Mouse (Mus musculus) hindbrain, postnatal 0 days (tissue): ENCODE results near the gene Trim34b. TPM values are rescaled to one million over a fixed set of nuclear protein-coding genes. Genes with fewer than 3 reads are reported as not detected.

Source experiments
- ATAC-seq: fragments of 200-750 bp; cut with Nextera tagmentation; 2 replicates; pipeline ENCODE4 v1.8.0; 2017; ENCODE audit warnings: mild to moderate bottlenecking, moderate TSS enrichment, moderate library complexity
- DNase-seq: peaks from one replicate; pipeline ENCODE4 v3.0.0-alpha.2; 2015; ENCODE audit warnings: low spot score
- H3K27ac ChIP-seq: fragments of 300-500 bp; sonication (generic); 2 replicates; pipeline ENCODE4 v1.5.1; 2014; ENCODE audit warnings: mild to moderate bottlenecking
- H3K27me3 ChIP-seq: fragments of 300-500 bp; sonication (generic); 2 replicates; pipeline ENCODE4 v1.6.1; 2014; ENCODE audit warnings: low read length, mixed read lengths; ENCODE audit not compliant: insufficient read depth
- H3K36me3 ChIP-seq: fragments of 300-500 bp; sonication (generic); 2 replicates; pipeline ENCODE4 v1.6.1; 2014; ENCODE audit warnings: low read length, mixed read lengths; ENCODE audit not compliant: insufficient read depth
- H3K4me1 ChIP-seq: fragments of 300-500 bp; sonication (generic); 2 replicates; pipeline ENCODE4 v1.6.1; 2014; ENCODE audit warnings: antibody characterized with exemption, low read length, mixed read lengths; ENCODE audit not compliant: insufficient read depth
- H3K4me2 ChIP-seq: fragments of 300-500 bp; sonication (generic); 2 replicates; pipeline ENCODE4 v1.6.1; 2014; ENCODE audit warnings: low read depth, mild to moderate bottlenecking, low read length, moderate library complexity, mixed read lengths
- H3K4me3 ChIP-seq: fragments of 300-500 bp; sonication (generic); 2 replicates; pipeline ENCODE4 v1.5.1; 2014; ENCODE audit warnings: low read length
- H3K9ac ChIP-seq: fragments of 300-500 bp; sonication (generic); replicated peaks from 2 replicates; pipeline ENCODE4 v1.6.1; 2014; ENCODE audit warnings: mild to moderate bottlenecking, low read length, moderate library complexity, mixed read lengths
- H3K9me3 ChIP-seq: fragments of 300-500 bp; sonication (generic); 2 replicates; pipeline ENCODE4 v1.6.1; 2016; ENCODE audit warnings: low read length, mixed read lengths
- CTCF ChIP-seq: IDR thresholded peaks from 2 replicates; pipeline ENCODE4 v1.5.1; 2016; ENCODE audit warnings: antibody characterized with exemption, control low read depth, low read depth
- WGBS: fragments of 180-500 bp; shearing (Covaris S2); extraction: QIAGEN DNeasy Blood & Tissue Kit; methylation state at CpG from one replicate; pipeline ENCODE4 v1.1.7; 2014; 5-methylcytosine and 5-hydroxymethylcytosine counted together
- polyA plus RNA-seq: library from polyadenylated mRNA; unstranded; fragments of >200 nt; fragmentation: Nextera tagmentation; extraction: Ambion mirVana; gene quantifications from 2 replicates; pipeline ENCODE4 v1.2.1, GENCODE M21; 2015
- total RNA-seq: library from RNA; depleted of rRNA; stranded (reverse); fragments of >200 nt; gene quantifications from 2 replicates; pipeline ENCODE4 v1.2.3, GENCODE M21; 2014; rRNA removed

Trim34b gene
- total and polyA plus RNA-seq, 2 experiments from 2014 or later, result not detected

GRCm38 (mm10) chr7:104369736-104370414 lies 40.6 kb downstream of the Trim34b start, which contains the start of gene Trim30b:
Trim30b (minus strand) TSS chr7:104369884.
- Histone ChIP-seq H3K4me1 (no peaks in the 10 kb centered on the region), H3K4me2 (no peak within 1 kb of the TSS), H3K4me3 (no peak within 1 kb of the TSS), H3K36me3 (no peaks in the 10 kb centered on the region), H3K9ac (no peak within 1 kb of the TSS), H3K27me3 (no peaks in the 10 kb centered on the region), H3K9me3 (no peaks in the 10 kb centered on the region), H3K27ac (no peak within 1 kb of the TSS)
- DNase-seq (no peak), ATAC-seq (no peak)
- 68% methylated on average over 1 of the region's 1 CpGs for WGBS
- TF ChIP-seq CTCF, result no peak

Other genes with a start within 250 kb of the Trim34b start
- not detected in 2 replicates for gene Olfr645, start 244.0 kb upstream of the Trim34b start, total RNA-seq
- gene Olfr645, start 244.0 kb upstream of the Trim34b start, polyA plus RNA-seq, result not detected in 2 replicates
- gene Olfr646, start 224.6 kb upstream of the Trim34b start, total RNA-seq, result not detected in 2 replicates
- not detected in 2 replicates for gene Olfr646, start 224.6 kb upstream of the Trim34b start, polyA plus RNA-seq
- gene Ubqln5, start 199.6 kb upstream of the Trim34b start, total RNA-seq, result not detected in 2 replicates
- gene Ubqln5, start 199.6 kb upstream of the Trim34b start, polyA plus RNA-seq, result not detected in 2 replicates
- not detected in 2 replicates for gene Olfr643, start 192.1 kb upstream of the Trim34b start, total RNA-seq
- gene Olfr643, start 192.1 kb upstream of the Trim34b start, polyA plus RNA-seq, result not detected in 2 replicates
- not detected in 2 replicates for gene Ubqln3, start 186.2 kb upstream of the Trim34b start, total RNA-seq
- gene Ubqln3, start 186.2 kb upstream of the Trim34b start, polyA plus RNA-seq, result not detected in 2 replicates
- gene Ubqlnl, start 178.9 kb upstream of the Trim34b start, total RNA-seq, result not detected in 2 replicates
- not detected in 2 replicates for gene Ubqlnl, start 178.9 kb upstream of the Trim34b start, polyA plus RNA-seq
- not detected in 2 replicates for gene Olfm5, start 164.6 kb upstream of the Trim34b start, total RNA-seq
- gene Olfm5, start 164.6 kb upstream of the Trim34b start, polyA plus RNA-seq, result not detected in 2 replicates
- not detected in 2 replicates for gene Olfr648, start 146.1 kb upstream of the Trim34b start, total RNA-seq
- 0.37 and 0.40 TPM in 2 replicates for gene Olfr648, start 146.1 kb upstream of the Trim34b start, polyA plus RNA-seq
- gene Olfr649, start 133.5 kb upstream of the Trim34b start, total RNA-seq, result not detected in 2 replicates
- not detected in 2 replicates for gene Olfr649, start 133.5 kb upstream of the Trim34b start, polyA plus RNA-seq
- gene Trim6, start 110.7 kb upstream of the Trim34b start, total RNA-seq, result 0.29 and 0.37 TPM in 2 replicates
- gene Trim6, start 110.7 kb upstream of the Trim34b start, polyA plus RNA-seq, result 0.68 and 0.91 TPM in 2 replicates
- 1.3 and 1.9 TPM in 2 replicates for gene Trim34a, start 85.0 kb upstream of the Trim34b start, total RNA-seq
- 1.1 and 1.6 TPM in 2 replicates for gene Trim34a, start 85.0 kb upstream of the Trim34b start, polyA plus RNA-seq
- 0.16 TPM in 1 of 2 replicates, not detected in the other for gene Trim5, start 41.4 kb upstream of the Trim34b start, total RNA-seq
- 0.25 and 0.47 TPM in 2 replicates for gene Trim5, start 41.4 kb upstream of the Trim34b start, polyA plus RNA-seq
- 2.2 and 2.8 TPM in 2 replicates for gene Trim12a, start 14.0 kb upstream of the Trim34b start, total RNA-seq
- gene Trim12a, start 14.0 kb upstream of the Trim34b start, polyA plus RNA-seq, result 3.1 and 3.7 TPM in 2 replicates
- gene Trim12c, start 23.9 kb downstream of the Trim34b start, total RNA-seq, result 1.7 and 1.8 TPM in 2 replicates
- 0.61 and 0.83 TPM in 2 replicates for gene Trim12c, start 23.9 kb downstream of the Trim34b start, polyA plus RNA-seq
- 0.16 TPM in 1 of 2 replicates, not detected in the other for gene Trim30b, start 40.4 kb downstream of the Trim34b start, total RNA-seq
- not detected in 2 replicates for gene Trim30b, start 40.4 kb downstream of the Trim34b start, polyA plus RNA-seq
- 1.2 TPM in 1 of 2 replicates, not detected in the other for gene Trim30c, start 71.4 kb downstream of the Trim34b start, total RNA-seq
- gene Trim30c, start 71.4 kb downstream of the Trim34b start, polyA plus RNA-seq, result not detected in 2 replicates
- gene Trim30a, start 135.7 kb downstream of the Trim34b start, total RNA-seq, result 1.3 and 2.2 TPM in 2 replicates
- 0.89 and 0.97 TPM in 2 replicates for gene Trim30a, start 135.7 kb downstream of the Trim34b start, polyA plus RNA-seq
- 1.7 and 2.0 TPM in 2 replicates for gene Trim30d, start 178.4 kb downstream of the Trim34b start, total RNA-seq
- gene Trim30d, start 178.4 kb downstream of the Trim34b start, polyA plus RNA-seq, result 1.4 and 1.5 TPM in 2 replicates
- not detected in 2 replicates for gene Olfr651, start 220.7 kb downstream of the Trim34b start, total RNA-seq
- not detected in 2 replicates for gene Olfr651, start 220.7 kb downstream of the Trim34b start, polyA plus RNA-seq
- gene Olfr652, start 231.4 kb downstream of the Trim34b start, total RNA-seq, result not detected in 2 replicates
- gene Olfr652, start 231.4 kb downstream of the Trim34b start, polyA plus RNA-seq, result 0.05 and 0.09 TPM in 2 replicates
- not detected in 2 replicates for gene Olfr653, start 247.8 kb downstream of the Trim34b start, total RNA-seq
- gene Olfr653, start 247.8 kb downstream of the Trim34b start, polyA plus RNA-seq, result not detected in 2 replicates